8 mouse cellular contexts compared by ENCODE assay signal in genomic region chr1:143777558-143778218, GRCm38 (mm10). TPM values are rescaled to one million over a fixed set of nuclear protein-coding genes. Genes with fewer than 3 reads are reported as not detected.
DNase-seq lines count a peak whose midpoint lies in the region; ATAC-seq and TF ChIP-seq lines count a peak whose summit lies in the region.

No protein-coding gene starts in this region.

- DNase-seq in kidney, adult 2 months: no peak
- no peak for DNase-seq in kidney, postnatal 14 days
- DNase-seq in ES-CJ7 (ENCODE audit: low read depth, low spot score): peak; percentile 56
- peak; percentile 17 for DNase-seq in embryonic facial prominence, embryonic 11.5 days (ENCODE audit: low spot score)
- no peak for DNase-seq in hindbrain, postnatal 0 days (ENCODE audit: low spot score)
- no peak for DNase-seq in Muller cell, postnatal 12 days (ENCODE audit: inconsistent ontology term)
- DNase-seq in adrenal gland, postnatal 14 days: no peak

- peak; percentile 57; the same call in 1 of the 2 replicates for ATAC-seq in embryonic facial prominence, embryonic 11.5 days (replicated peaks; ENCODE audit: insufficient number of reproducible peaks, low FRiP score, low TSS enrichment, low read depth)
- no peak; the same call in 1 of the 2 replicates for ATAC-seq in hindbrain, postnatal 0 days
- peak; percentile 32 for ATAC-seq in megakaryocyte progenitor cell, adult 5-6 weeks (replicated peaks; ENCODE audit: poor library complexity)

- no peaks in the 10 kb centered on the region for H3K9me3 ChIP-seq in embryonic facial prominence, embryonic 11.5 days (replicated peaks; ENCODE audit: control insufficient read depth, low read length)
- no peaks in the 10 kb centered on the region for H3K9me3 ChIP-seq in hindbrain, postnatal 0 days (ENCODE audit: low read length)

- H3K4me1 ChIP-seq in kidney, adult 2 months (ENCODE audit: control insufficient read depth, insufficient read depth, low read length): no peaks in the 10 kb centered on the region
- no peaks in the 10 kb centered on the region for H3K4me1 ChIP-seq in embryonic facial prominence, embryonic 11.5 days (ENCODE audit: control insufficient read depth, insufficient read depth, low read length)
- H3K4me1 ChIP-seq in hindbrain, postnatal 0 days (ENCODE audit: insufficient read depth, low read length): peaks cover 10% of the 10 kb centered on the region

- WGBS in kidney, adult 2 months: under 1% methylated on average over 39 of the region's 39 CpGs
- WGBS in embryonic facial prominence, embryonic 11.5 days: under 1% methylated on average over 38 of the region's 39 CpGs
- WGBS in hindbrain, postnatal 0 days: under 1% methylated on average over 37 of the region's 39 CpGs

- peak overlapping the region; percentile 74 for H3K4me3 ChIP-seq in kidney, adult 2 months (ENCODE audit: insufficient read depth, low read depth, low read length)
- peak overlapping the region; percentile 87 for H3K4me3 ChIP-seq in embryonic facial prominence, embryonic 11.5 days (ENCODE audit: low read depth, low read length)
- peak overlapping the region; percentile 93 for H3K4me3 ChIP-seq in hindbrain, postnatal 0 days (ENCODE audit: low read length)

- H3K9ac ChIP-seq in embryonic facial prominence, embryonic 11.5 days (replicated peaks; ENCODE audit: low read length): peak overlapping the region; percentile 82
- peak overlapping the region; percentile 86 for H3K9ac ChIP-seq in hindbrain, postnatal 0 days (replicated peaks; ENCODE audit: low read length)

- H3K36me3 ChIP-seq in kidney, adult 2 months (ENCODE audit: control insufficient read depth, insufficient read depth, low read length): no peaks in the 10 kb centered on the region
- no peaks in the 10 kb centered on the region for H3K36me3 ChIP-seq in embryonic facial prominence, embryonic 11.5 days (replicated peaks; ENCODE audit: control insufficient read depth, insufficient read depth, low read depth, low read length)
- H3K36me3 ChIP-seq in hindbrain, postnatal 0 days (ENCODE audit: insufficient read depth, low read length): no peaks in the 10 kb centered on the region

- H3K27me3 ChIP-seq in kidney, adult 2 months (replicated peaks; ENCODE audit: control insufficient read depth, insufficient read depth, low read length): no peaks in the 10 kb centered on the region
- H3K27me3 ChIP-seq in embryonic facial prominence, embryonic 11.5 days (ENCODE audit: control insufficient read depth, insufficient read depth, low read length): no peaks in the 10 kb centered on the region
- no peaks in the 10 kb centered on the region for H3K27me3 ChIP-seq in hindbrain, postnatal 0 days (ENCODE audit: insufficient read depth, low read length)

- no peak overlapping the region for H3K27ac ChIP-seq in kidney, adult 2 months (ENCODE audit: insufficient read depth, low read depth, low read length)
- peak overlapping the region; percentile 52 for H3K27ac ChIP-seq in embryonic facial prominence, embryonic 11.5 days (replicated peaks; ENCODE audit: low read depth, low read length)
- H3K27ac ChIP-seq in hindbrain, postnatal 0 days: peak overlapping the region; percentile 73

- peak overlapping the region; percentile 60 for H3K4me2 ChIP-seq in embryonic facial prominence, embryonic 11.5 days (ENCODE audit: low read depth, low read length)
- peak overlapping the region; percentile 80 for H3K4me2 ChIP-seq in hindbrain, postnatal 0 days (ENCODE audit: low read depth, low read length)

- TF ChIP-seq POLR2A in kidney, adult 2 months (IDR thresholded peaks at IDR 0.05; ENCODE audit: low read depth, low read length): no peak

- TF ChIP-seq CTCF in kidney, adult 2 months (conservative IDR thresholded peaks at IDR 0.05; ENCODE audit: insufficient read depth, insufficient read length, low read depth, low read length): no peak
- no peak for TF ChIP-seq CTCF in hindbrain, postnatal 0 days (IDR thresholded peaks at IDR 0.05; ENCODE audit: low read depth)

RNA-seq across cellular contexts. Expression of gene Uchl5, which starts 0.6 kb away (rescaled TPM):
- 2.8 and 4.7 TPM in 2 replicates for polyA plus RNA-seq in kidney, adult 2 months (2012; rRNA removed)
- 78.5 and 90.2 TPM in 2 replicates for polyA plus RNA-seq in embryonic facial prominence, embryonic 11.5 days (2014; fragmentation: Nextera tagmentation; extraction: Ambion mirVana)
- total RNA-seq in hindbrain, postnatal 0 days (2014; rRNA removed): 4.4 and 7.2 TPM in 2 replicates
- polyA plus RNA-seq in hindbrain, postnatal 0 days (2015; fragmentation: Nextera tagmentation; extraction: Ambion mirVana): 65.1 and 65.5 TPM in 2 replicates
- total RNA-seq in megakaryocyte progenitor cell, adult 5-6 weeks (2015): 177 and 198 TPM in 2 replicates
- total RNA-seq in megakaryocyte progenitor cell, adult 5-6 weeks (2017): 195 and 207 TPM in 2 replicates
- 27.7 and 27.8 TPM in 2 replicates for total RNA-seq in adrenal gland, postnatal 14 days (2021)

RNA-seq across cellular contexts. Expression of gene Trove2, which starts 0.8 kb away (rescaled TPM):
- polyA plus RNA-seq in kidney, adult 2 months (2012; rRNA removed): 1.9 and 2.8 TPM in 2 replicates
- 31.0 and 31.6 TPM in 2 replicates for polyA plus RNA-seq in embryonic facial prominence, embryonic 11.5 days (2014; fragmentation: Nextera tagmentation; extraction: Ambion mirVana)
- 28.6 and 29.1 TPM in 2 replicates for total RNA-seq in hindbrain, postnatal 0 days (2014; rRNA removed)
- polyA plus RNA-seq in hindbrain, postnatal 0 days (2015; fragmentation: Nextera tagmentation; extraction: Ambion mirVana): 24.2 and 24.6 TPM in 2 replicates
- 1.2 and 2.7 TPM in 2 replicates for total RNA-seq in megakaryocyte progenitor cell, adult 5-6 weeks (2015)
- 1.9 and 2.5 TPM in 2 replicates for total RNA-seq in megakaryocyte progenitor cell, adult 5-6 weeks (2017)
- total RNA-seq in adrenal gland, postnatal 14 days (2021): 11.0 and 12.6 TPM in 2 replicates

Comparison
In these comparisons a context has a peak if more than half of its experiments do, and no peak if none do; other contexts are left out.
1. DNase-seq: peak in ES-CJ7 (single experiment) and embryonic facial prominence, embryonic 11.5 days (single experiment); none in kidney, adult 2 months (single experiment), kidney, postnatal 14 days (single experiment), hindbrain, postnatal 0 days (single experiment), Muller cell, postnatal 12 days (single experiment) and adrenal gland, postnatal 14 days (single experiment).
2. Peak in every context shown above with its lines, with median percentiles within 50 percentile points of each other: H3K4me3 ChIP-seq.